Mouse (Mus musculus) hindbrain, embryonic 11.5 days (tissue): ENCODE measurements around the gene Ctnnd2. TPM values are rescaled to one million over a fixed set of nuclear protein-coding genes. Genes with fewer than 3 reads are reported as not detected.

Experiments used
- ATAC-seq: fragments of 200-750 bp; cut with Nextera tagmentation; 2 replicates; pipeline ENCODE4 v1.8.0; 2017; ENCODE audit warnings: mild to moderate bottlenecking, moderate TSS enrichment, moderate library complexity; ENCODE audit not compliant: low FRiP score
- DNase-seq: peaks from one replicate; pipeline ENCODE4 v3.0.0-alpha.2; 2015; ENCODE audit warnings: low spot score
- H3K27ac ChIP-seq: fragments of 300-500 bp; sonication (generic); 2 replicates; pipeline ENCODE4 v1.5.1; 2014; ENCODE audit warnings: mild to moderate bottlenecking, low read depth, low read length
- H3K27me3 ChIP-seq: fragments of 300-500 bp; sonication (generic); 2 replicates; pipeline ENCODE4 v1.6.1; 2014; ENCODE audit warnings: mild to moderate bottlenecking, low read length, moderate library complexity, mixed read lengths; ENCODE audit not compliant: control insufficient read depth, insufficient read depth
- H3K36me3 ChIP-seq: fragments of 300-500 bp; sonication (generic); 2 replicates; pipeline ENCODE4 v1.6.1; 2014; ENCODE audit warnings: mild to moderate bottlenecking, low read length, moderate library complexity, mixed read lengths; ENCODE audit not compliant: control insufficient read depth, insufficient read depth
- H3K4me1 ChIP-seq: fragments of 300-500 bp; sonication (generic); replicated peaks from 2 replicates; pipeline ENCODE4 v1.6.1; 2014; ENCODE audit warnings: low read length, mixed read lengths; ENCODE audit not compliant: control insufficient read depth, insufficient read depth
- H3K4me2 ChIP-seq: fragments of 300-500 bp; sonication (generic); replicated peaks from 2 replicates; pipeline ENCODE4 v1.6.1; 2014; ENCODE audit warnings: mild to moderate bottlenecking, low read depth, low read length
- H3K4me3 ChIP-seq: fragments of 300-500 bp; sonication (generic); 2 replicates; pipeline ENCODE4 v1.5.1; 2014; ENCODE audit warnings: low read depth, low read length
- H3K9ac ChIP-seq: fragments of 300-500 bp; sonication (generic); 2 replicates; pipeline ENCODE4 v1.6.1; 2014; ENCODE audit warnings: low read depth, low read length
- H3K9me3 ChIP-seq: fragments of 300-500 bp; sonication (generic); 2 replicates; pipeline ENCODE4 v1.6.1; 2016; ENCODE audit warnings: low read length; ENCODE audit not compliant: control insufficient read depth
- WGBS: fragments of 180-500 bp; shearing (Covaris S2); extraction: QIAGEN DNeasy Blood & Tissue Kit; methylation state at CpG from one replicate; pipeline ENCODE4 v1.1.7; 2014; 5-methylcytosine and 5-hydroxymethylcytosine counted together
- polyA plus RNA-seq: library from polyadenylated mRNA; unstranded; fragments of >200 nt; fragmentation: Nextera tagmentation; extraction: Ambion mirVana; gene quantifications from 2 replicates; pipeline ENCODE4 v1.2.1, GENCODE M21; 2014

Gene Ctnnd2
- polyA plus RNA-seq, 1 experiment from 2014 or later: 32.2 TPM

DNA sequence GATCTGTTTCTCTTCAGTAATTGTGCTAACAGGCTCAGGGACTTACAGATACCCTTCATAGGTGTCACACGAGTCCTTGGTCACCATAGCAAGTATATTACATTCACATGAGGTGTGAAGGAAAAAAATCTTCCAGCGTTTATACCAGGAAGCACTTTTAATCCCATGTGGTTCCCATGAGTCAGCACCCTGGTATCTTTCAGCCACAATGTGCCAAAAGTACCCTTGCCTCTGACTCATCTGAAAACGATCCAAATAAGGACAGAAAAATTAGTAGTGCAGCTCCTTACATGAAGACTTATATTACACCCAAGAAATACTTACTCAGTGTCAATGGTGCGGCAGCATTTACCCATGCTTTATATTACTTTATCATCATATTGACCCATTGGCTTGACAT, 104.3 kb downstream of the Ctnnd2 start:
- ATAC-seq (no peak), DNase-seq (no peak)
- Histone ChIP-seq H3K4me3 (no peak overlapping the region), H3K36me3 (no peaks in the 10 kb centered on the region), H3K27me3 (no peaks in the 10 kb centered on the region), H3K9me3 (no peaks in the 10 kb centered on the region), H3K4me2 (no peak overlapping the region), H3K4me1 (no peaks in the 10 kb centered on the region), H3K9ac (no peak overlapping the region), H3K27ac (no peak overlapping the region)
- WGBS: 88% methylated on average over 4 of the region's 4 CpGs

- Histone ChIP-seq H3K9ac (no peak overlapping the region), H3K36me3 (no peaks in the 10 kb centered on the region), H3K9me3 (no peaks in the 10 kb centered on the region), H3K4me1 (no peaks in the 10 kb centered on the region), H3K4me3 (no peak overlapping the region), H3K27me3 (no peaks in the 10 kb centered on the region), H3K4me2 (no peak overlapping the region), H3K27ac (no peak overlapping the region)
- DNase-seq (no peak), ATAC-seq (peak; percentile 63)
- 71% methylated on average over 4 of the region's 4 CpGs for WGBS
Measured at GRCm38 (mm10) chr15:30278610-30279009, 106.2 kb downstream of the Ctnnd2 start.

DNA sequence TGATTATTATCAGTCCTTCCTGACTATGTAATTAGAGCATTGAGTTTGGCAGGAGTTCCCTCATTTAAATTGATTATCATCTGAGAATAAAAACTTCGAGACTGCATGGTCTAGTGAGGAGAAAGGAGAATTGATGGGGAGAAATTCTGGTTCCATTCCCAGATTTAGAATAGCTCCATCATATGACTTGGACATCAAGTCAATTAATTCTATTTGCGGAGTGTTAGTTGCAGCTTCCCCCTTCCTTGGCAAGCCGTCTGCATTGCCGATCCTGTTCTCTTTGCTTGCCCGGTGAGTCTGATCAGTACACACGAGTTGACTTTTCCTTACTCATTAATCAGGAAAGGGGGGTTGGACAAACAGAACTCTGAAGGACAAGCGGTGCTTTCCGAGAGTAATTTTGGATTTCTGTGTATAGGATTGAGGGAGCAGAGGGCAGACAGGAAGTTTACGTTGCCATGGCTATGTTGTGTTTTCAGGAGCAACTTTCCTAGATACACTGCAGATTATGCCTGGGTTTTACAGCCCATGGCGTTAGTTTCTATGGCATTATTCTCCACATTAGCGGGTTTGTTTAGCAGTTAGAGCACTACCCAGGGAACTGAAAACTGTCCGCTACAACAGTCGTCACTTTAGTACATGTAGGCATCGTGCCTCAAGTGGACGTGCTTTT, 113.3 kb downstream of the Ctnnd2 start:
- Histone ChIP-seq H3K4me3 (no peak overlapping the region), H3K4me2 (no peak overlapping the region), H3K9me3 (no peaks in the 10 kb centered on the region), H3K36me3 (no peaks in the 10 kb centered on the region), H3K27ac (no peak overlapping the region), H3K27me3 (no peaks in the 10 kb centered on the region), H3K9ac (no peak overlapping the region), H3K4me1 (no peaks in the 10 kb centered on the region)
- DNase-seq: no peak
- WGBS: 89% methylated on average over 15 of the region's 15 CpGs
- ATAC-seq: no peak

- WGBS: 93% methylated on average over 7 of the region's 7 CpGs
- no peak overlapping the region for H3K27ac ChIP-seq
- ATAC-seq (no peak), DNase-seq (no peak)
- no peaks in the 10 kb centered on the region for H3K4me1 ChIP-seq
- no peak overlapping the region for H3K4me3 ChIP-seq
- H3K36me3 ChIP-seq: no peaks in the 10 kb centered on the region
- no peak overlapping the region for H3K9ac ChIP-seq
- no peaks in the 10 kb centered on the region for H3K27me3 ChIP-seq
- no peak overlapping the region for H3K4me2 ChIP-seq
- H3K9me3 ChIP-seq: no peaks in the 10 kb centered on the region
Measured at GRCm38 (mm10) chr15:30286245-30286642, 113.9 kb downstream of the Ctnnd2 start.

DNA sequence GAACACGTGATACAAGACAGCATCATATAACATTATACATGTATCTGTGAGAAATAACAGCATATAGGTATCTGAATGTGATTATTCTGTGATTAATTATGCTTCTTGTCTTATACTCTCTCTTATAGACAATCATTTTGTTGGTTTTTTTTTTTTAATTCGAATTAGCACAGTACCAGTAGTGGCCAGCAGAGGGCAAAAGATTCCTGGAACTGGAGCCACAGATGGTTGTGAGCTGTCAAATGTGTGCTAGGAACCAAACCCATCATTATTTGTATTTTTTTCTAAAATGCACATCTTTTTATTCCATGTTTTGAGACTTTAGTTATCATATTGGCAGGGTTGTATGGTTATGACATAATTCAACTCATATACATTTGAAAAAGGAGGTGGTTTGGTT, 130.4 kb downstream of the Ctnnd2 start:
- H3K4me2 ChIP-seq: no peak overlapping the region

GRCm38 (mm10) chr15:30306437-30306836, 134.0 kb downstream of the Ctnnd2 start:
- no peaks in the 10 kb centered on the region for H3K27me3 ChIP-seq
- no peaks in the 10 kb centered on the region for H3K36me3 ChIP-seq
- WGBS: 95% methylated on average over 7 of the region's 7 CpGs
- H3K4me2 ChIP-seq: no peak overlapping the region
- no peak overlapping the region for H3K9ac ChIP-seq
- H3K27ac ChIP-seq: no peak overlapping the region
- H3K4me3 ChIP-seq: no peak overlapping the region
- no peak for DNase-seq
- ATAC-seq: no peak
- no peaks in the 10 kb centered on the region for H3K9me3 ChIP-seq
- no peaks in the 10 kb centered on the region for H3K4me1 ChIP-seq

More for the DNA sequence above, 130.4 kb downstream of the Ctnnd2 start:
- Histone ChIP-seq H3K9ac (no peak overlapping the region), H3K36me3 (no peaks in the 10 kb centered on the region), H3K4me3 (no peak overlapping the region), H3K27me3 (no peaks in the 10 kb centered on the region), H3K4me1 (no peaks in the 10 kb centered on the region), H3K9me3 (no peaks in the 10 kb centered on the region), H3K27ac (no peak overlapping the region)
- DNase-seq: no peak
- 75% methylated on average over 2 of the region's 2 CpGs for WGBS
- ATAC-seq: no peak

- no peaks in the 10 kb centered on the region for H3K4me1 ChIP-seq
- no peaks in the 10 kb centered on the region for H3K36me3 ChIP-seq
- WGBS: 92% methylated on average over 2 of the region's 2 CpGs
- no peak overlapping the region for H3K4me3 ChIP-seq
- no peak overlapping the region for H3K4me2 ChIP-seq
- H3K27me3 ChIP-seq: no peaks in the 10 kb centered on the region
- ATAC-seq: no peak
- no peak overlapping the region for H3K27ac ChIP-seq
- H3K9ac ChIP-seq: no peak overlapping the region
- no peaks in the 10 kb centered on the region for H3K9me3 ChIP-seq
- no peak for DNase-seq
Measured at GRCm38 (mm10) chr15:30322543-30322942, 150.2 kb downstream of the Ctnnd2 start.

GRCm38 (mm10) chr15:30333336-30334310, 161.2 kb downstream of the Ctnnd2 start:
- no peaks in the 10 kb centered on the region for H3K27me3 ChIP-seq
- H3K36me3 ChIP-seq: no peaks in the 10 kb centered on the region
- no peak overlapping the region for H3K4me2 ChIP-seq
- no peaks in the 10 kb centered on the region for H3K4me1 ChIP-seq
- H3K9me3 ChIP-seq: no peaks in the 10 kb centered on the region
- H3K27ac ChIP-seq: no peak overlapping the region
- ATAC-seq: no peak
- no peak for DNase-seq
- H3K4me3 ChIP-seq: no peak overlapping the region
- 82% methylated on average over 2 of the region's 2 CpGs for WGBS
- H3K9ac ChIP-seq: no peak overlapping the region
